17 mouse cellular contexts compared by ENCODE assay signal in the genomic region with DNA sequence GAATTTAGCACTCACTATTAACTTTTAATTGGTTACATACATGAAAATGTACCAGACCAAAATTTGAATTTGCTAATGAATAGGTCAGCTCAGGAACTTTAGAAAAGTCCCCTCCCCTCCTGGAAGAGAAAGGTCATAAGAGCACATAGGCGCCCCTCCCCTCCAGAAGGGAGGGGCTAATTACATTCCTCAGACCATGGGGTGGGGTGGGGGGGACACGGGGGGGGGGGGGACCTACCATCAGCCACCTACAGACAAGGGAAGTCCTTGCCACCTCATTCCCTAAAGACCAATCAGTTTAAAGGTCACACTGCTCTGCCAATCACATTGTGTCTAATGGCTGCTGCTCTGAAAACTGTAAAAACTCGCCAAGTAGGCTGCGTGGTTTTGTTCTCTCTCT.
"Had no signal": no experiment of that assay in that cellular context is flagged by ENCODE, and none has a peak within 500 bp of the region (broad histone marks: within the 10 kb centered on the region; RNA-seq: fewer than 3 reads in every experiment).

No protein-coding gene starts in this region.

- DNase-seq: kidney, adult 8-10 months; kidney, postnatal 10 days; kidney, postnatal 36 days; left cerebral cortex, postnatal 4 days; liver, postnatal 0 days; lung, embryonic 14.5 days; thymus, adult 18-20 months; thymus, postnatal 36 days had no signal

- H3K27ac ChIP-seq: limb, embryonic 12.5 days; limb, embryonic 15.5 days; liver, embryonic 14.5 days; macrophage; midbrain, embryonic 13.5 days; neural tube, embryonic 13.5 days; stomach, embryonic 15.5 days had no signal

- H3K4me3 ChIP-seq: kidney, embryonic 15.5 days; limb, embryonic 12.5 days; limb, embryonic 15.5 days; midbrain, embryonic 13.5 days; myocyte; neural tube, embryonic 13.5 days; stomach, embryonic 15.5 days had no signal
